Comparison of ENCODE assay signal across 29 mouse cellular contexts in genomic region chr7:108985934-108986708, GRCm38 (mm10). TPM values are rescaled to one million over a fixed set of nuclear protein-coding genes. Genes with fewer than 3 reads are reported as not detected.
DNase-seq lines count a peak whose midpoint lies in the region; ATAC-seq and TF ChIP-seq lines count a peak whose summit lies in the region.
"Had no signal": no experiment of that assay in that cellular context is flagged by ENCODE, and none has a peak within 500 bp of the region (broad histone marks: within the 10 kb centered on the region; RNA-seq: fewer than 3 reads in every experiment).

No protein-coding gene starts in this region.

- TF ChIP-seq CTCF in intestine, postnatal 0 days (IDR thresholded peaks at IDR 0.05; ENCODE audit: low read depth) = no peak
- no peak for TF ChIP-seq CTCF in hindbrain, postnatal 0 days (IDR thresholded peaks at IDR 0.05; ENCODE audit: low read depth)

- no peaks in the 10 kb centered on the region for H3K9me3 ChIP-seq in intestine, embryonic 14.5 days (ENCODE audit: control insufficient read depth, low read length)
- H3K9me3 ChIP-seq in intestine, postnatal 0 days (ENCODE audit: control insufficient read depth) = no peaks in the 10 kb centered on the region
- H3K9me3 ChIP-seq in lung, embryonic 16.5 days (ENCODE audit: control insufficient read depth, low read length) = no peaks in the 10 kb centered on the region
- no peaks in the 10 kb centered on the region for H3K9me3 ChIP-seq in hindbrain, postnatal 0 days (ENCODE audit: low read length)
- H3K9me3 ChIP-seq: embryonic facial prominence, embryonic 12.5 days; embryonic facial prominence, embryonic 15.5 days; forebrain, embryonic 15.5 days; hindbrain, embryonic 12.5 days; hindbrain, embryonic 15.5 days had no signal

- H3K27me3 ChIP-seq in intestine, embryonic 14.5 days (replicated peaks; ENCODE audit: control insufficient read depth, insufficient read depth, low read length) = no peaks in the 10 kb centered on the region
- no peaks in the 10 kb centered on the region for H3K27me3 ChIP-seq in intestine, postnatal 0 days (replicated peaks; ENCODE audit: control insufficient read depth, insufficient read depth, low read length)
- H3K27me3 ChIP-seq in lung, embryonic 16.5 days (ENCODE audit: control insufficient read depth, insufficient read depth, low read depth, low read length) = no peaks in the 10 kb centered on the region
- H3K27me3 ChIP-seq in hindbrain, postnatal 0 days (ENCODE audit: insufficient read depth, low read length) = no peaks in the 10 kb centered on the region
- H3K27me3 ChIP-seq: CH12.LX; embryonic facial prominence, embryonic 12.5 days; embryonic facial prominence, embryonic 15.5 days; forebrain, embryonic 15.5 days; hindbrain, embryonic 12.5 days; hindbrain, embryonic 15.5 days had no signal

- 87% methylated on average over 2 of the region's 3 CpGs for WGBS in intestine, embryonic 14.5 days
- 92% methylated on average over 2 of the region's 3 CpGs for WGBS in intestine, postnatal 0 days
- 82% methylated on average over 2 of the region's 3 CpGs for WGBS in lung, embryonic 16.5 days
- WGBS in hindbrain, postnatal 0 days = 96% methylated on average over 2 of the region's 3 CpGs

- no peak overlapping the region for H3K4me3 ChIP-seq in intestine, embryonic 14.5 days (ENCODE audit: low read depth, low read length)
- no peak overlapping the region for H3K4me3 ChIP-seq in intestine, postnatal 0 days (ENCODE audit: low read depth, low read length)
- H3K4me3 ChIP-seq in lung, embryonic 16.5 days (ENCODE audit: low read length) = no peak overlapping the region
- no peak overlapping the region for H3K4me3 ChIP-seq in hindbrain, postnatal 0 days (ENCODE audit: low read length)
- H3K4me3 ChIP-seq: embryonic facial prominence, embryonic 12.5 days; embryonic facial prominence, embryonic 15.5 days; forebrain, embryonic 15.5 days; heart, adult 2 months; hindbrain, embryonic 12.5 days; hindbrain, embryonic 15.5 days had no signal

- no peak overlapping the region for H3K27ac ChIP-seq in intestine, embryonic 14.5 days (ENCODE audit: low read depth)
- H3K27ac ChIP-seq in intestine, postnatal 0 days (ENCODE audit: low read depth, low read length) = no peak overlapping the region
- 0 out of 2 replicates have a peak overlapping the region, but pooled peaks have one; percentile 12 for H3K27ac ChIP-seq in lung, embryonic 16.5 days (ENCODE audit: low read length)
- no peak overlapping the region for H3K27ac ChIP-seq in hindbrain, postnatal 0 days
- H3K27ac ChIP-seq: embryonic facial prominence, embryonic 12.5 days; embryonic facial prominence, embryonic 15.5 days; forebrain, embryonic 15.5 days; heart, adult 2 months; hindbrain, embryonic 12.5 days; hindbrain, embryonic 15.5 days had no signal

- DNase-seq in adrenal gland, adult 2 months = peak; percentile 50
- no peak for DNase-seq in adrenal gland, postnatal 25 days
- DNase-seq in intestine, embryonic 14.5 days (ENCODE audit: low spot score) = no peak
- DNase-seq in lung, postnatal 36 days = no peak
- DNase-seq in MN1 (ENCODE audit: low spot score) = peak; percentile 30
- DNase-seq in hindbrain, postnatal 0 days (ENCODE audit: low spot score) = no peak
- DNase-seq: adrenal gland, postnatal 14 days; B cell, adult 2 months; cerebellum, adult 18-20 months; cerebellum, adult 9-10 months; cerebellum, postnatal 14 days; gastrocnemius, postnatal 10 days; gastrocnemius, postnatal 36 days; heart, adult 2 months had no signal

- no peak overlapping the region for H3K9ac ChIP-seq in intestine, embryonic 14.5 days (ENCODE audit: low read length)
- H3K9ac ChIP-seq in intestine, postnatal 0 days (ENCODE audit: low read depth, low read length) = no peak overlapping the region
- no peak overlapping the region for H3K9ac ChIP-seq in lung, embryonic 16.5 days (ENCODE audit: low read length)
- no peak overlapping the region for H3K9ac ChIP-seq in hindbrain, postnatal 0 days (replicated peaks; ENCODE audit: low read length)
- H3K9ac ChIP-seq: embryonic facial prominence, embryonic 12.5 days; embryonic facial prominence, embryonic 15.5 days; forebrain, embryonic 15.5 days; hindbrain, embryonic 12.5 days; hindbrain, embryonic 15.5 days had no signal

- peak; percentile 27; the same call in 1 of the 2 replicates for ATAC-seq in intestine, embryonic 14.5 days (replicated peaks; ENCODE audit: low FRiP score, low TSS enrichment, low read depth)
- no peak for ATAC-seq in intestine, postnatal 0 days
- ATAC-seq in lung, embryonic 16.5 days (ENCODE audit: low read depth) = peak; percentile 86
- no peak for ATAC-seq in hindbrain, postnatal 0 days
- ATAC-seq: activated CD4-positive, CD25-positive, alpha-beta regulatory T cell, adult 4 months; forebrain, embryonic 15.5 days; intestine, embryonic 16.5 days had no signal

- no peaks in the 10 kb centered on the region for H3K36me3 ChIP-seq in intestine, embryonic 14.5 days (ENCODE audit: control insufficient read depth, insufficient read depth, low read length)
- H3K36me3 ChIP-seq in intestine, postnatal 0 days (ENCODE audit: control insufficient read depth, insufficient read depth) = no peaks in the 10 kb centered on the region
- H3K36me3 ChIP-seq in lung, embryonic 16.5 days (ENCODE audit: control insufficient read depth, insufficient read depth, low read length) = no peaks in the 10 kb centered on the region
- H3K36me3 ChIP-seq in hindbrain, postnatal 0 days (ENCODE audit: insufficient read depth, low read length) = no peaks in the 10 kb centered on the region
- H3K36me3 ChIP-seq: embryonic facial prominence, embryonic 12.5 days; embryonic facial prominence, embryonic 15.5 days; forebrain, embryonic 15.5 days; hindbrain, embryonic 12.5 days; hindbrain, embryonic 15.5 days had no signal

- no peaks in the 10 kb centered on the region for H3K4me1 ChIP-seq in intestine, embryonic 14.5 days (replicated peaks; ENCODE audit: control insufficient read depth, insufficient read depth, low read length)
- no peaks in the 10 kb centered on the region for H3K4me1 ChIP-seq in intestine, postnatal 0 days (replicated peaks; ENCODE audit: control insufficient read depth, insufficient read depth, low read length)
- peaks cover 2% of the 10 kb centered on the region; the same call in 1 of the 2 replicates for H3K4me1 ChIP-seq in lung, embryonic 16.5 days (replicated peaks; ENCODE audit: control insufficient read depth, insufficient read depth, low read length)
- no peaks in the 10 kb centered on the region for H3K4me1 ChIP-seq in hindbrain, postnatal 0 days (ENCODE audit: insufficient read depth, low read length)
- H3K4me1 ChIP-seq: embryonic facial prominence, embryonic 12.5 days; embryonic facial prominence, embryonic 15.5 days; forebrain, embryonic 15.5 days; hindbrain, embryonic 12.5 days; hindbrain, embryonic 15.5 days had no signal

- H3K4me2 ChIP-seq in intestine, embryonic 14.5 days (ENCODE audit: low read length) = no peak overlapping the region
- H3K4me2 ChIP-seq in intestine, postnatal 0 days (replicated peaks; ENCODE audit: low read depth) = no peak overlapping the region
- H3K4me2 ChIP-seq in lung, embryonic 16.5 days (ENCODE audit: low read depth, low read length) = no peak overlapping the region
- H3K4me2 ChIP-seq in hindbrain, postnatal 0 days (ENCODE audit: low read depth, low read length) = no peak overlapping the region
- H3K4me2 ChIP-seq: embryonic facial prominence, embryonic 12.5 days; embryonic facial prominence, embryonic 15.5 days; forebrain, embryonic 15.5 days; heart, embryonic 11.5 days; hindbrain, embryonic 12.5 days; hindbrain, embryonic 15.5 days had no signal

RNA-seq across cellular contexts. Expression of gene Tub, which starts 36.0 kb away (rescaled TPM):
- 10 to 100 TPM; 25.9 to 41.5 TPM for total RNA-seq in adrenal gland, adult 2 months (2021)
- 13.1 and 26.2 TPM in 2 replicates for polyA plus RNA-seq in adrenal gland, adult 2 months (2012; rRNA removed)
- 26.0 and 30.1 TPM in 2 replicates for total RNA-seq in adrenal gland, postnatal 25 days (2021)
- 5.2 and 6.3 TPM in 2 replicates for polyA plus RNA-seq in intestine, embryonic 14.5 days (2014; fragmentation: Nextera tagmentation; extraction: Ambion mirVana)
- 1.1 and 1.4 TPM in 2 replicates for polyA plus RNA-seq in intestine, postnatal 0 days (2015; fragmentation: Nextera tagmentation; extraction: Ambion mirVana)
- polyA plus RNA-seq in lung, embryonic 16.5 days (2015; fragmentation: Nextera tagmentation; extraction: Ambion mirVana) = 1.3 and 1.7 TPM in 2 replicates
- total RNA-seq in hindbrain, postnatal 0 days (2014; rRNA removed) = 134 and 142 TPM in 2 replicates
- polyA plus RNA-seq in hindbrain, postnatal 0 days (2015; fragmentation: Nextera tagmentation; extraction: Ambion mirVana) = 29.7 and 32.7 TPM in 2 replicates
- total RNA-seq: granulocyte monocyte progenitor cell, adult 5-6 weeks; hematopoietic stem cell, adult 5-6 weeks; MEL had no signal

RNA-seq across cellular contexts. Expression of gene Eif3f, which starts 51.9 kb away (rescaled TPM):
- 100 to 1,000 TPM; 118 to 158 TPM for total RNA-seq in adrenal gland, adult 2 months (2021)
- 634 and 641 TPM in 2 replicates for polyA plus RNA-seq in adrenal gland, adult 2 months (2012; rRNA removed)
- 143 and 156 TPM in 2 replicates for total RNA-seq in adrenal gland, postnatal 25 days (2021)
- 113 and 116 TPM in 2 replicates for polyA plus RNA-seq in intestine, embryonic 14.5 days (2014; fragmentation: Nextera tagmentation; extraction: Ambion mirVana)
- 57.5 and 64.5 TPM in 2 replicates for polyA plus RNA-seq in intestine, postnatal 0 days (2015; fragmentation: Nextera tagmentation; extraction: Ambion mirVana)
- 79.4 and 80.3 TPM in 2 replicates for polyA plus RNA-seq in lung, embryonic 16.5 days (2015; fragmentation: Nextera tagmentation; extraction: Ambion mirVana)
- 127 and 128 TPM in 2 replicates for total RNA-seq in hindbrain, postnatal 0 days (2014; rRNA removed)
- 79.1 and 80.0 TPM in 2 replicates for polyA plus RNA-seq in hindbrain, postnatal 0 days (2015; fragmentation: Nextera tagmentation; extraction: Ambion mirVana)

RNA-seq across cellular contexts. Expression of gene Nlrp10, which starts 56.1 kb away (rescaled TPM):
- under 1 TPM; 0.17 to 0.61 TPM for total RNA-seq in adrenal gland, adult 2 months (2021)
- polyA plus RNA-seq in adrenal gland, adult 2 months (2012; rRNA removed) = 0.02 TPM in 2 replicates
- total RNA-seq in adrenal gland, postnatal 25 days (2021) = 0.27 and 0.29 TPM in 2 replicates
- polyA plus RNA-seq in intestine, embryonic 14.5 days (2014; fragmentation: Nextera tagmentation; extraction: Ambion mirVana) = 0.12 TPM in 1 of 2 replicates, not detected in the other
- polyA plus RNA-seq in intestine, postnatal 0 days (2015; fragmentation: Nextera tagmentation; extraction: Ambion mirVana) = 0.04 and 0.07 TPM in 2 replicates
- polyA plus RNA-seq in lung, embryonic 16.5 days (2015; fragmentation: Nextera tagmentation; extraction: Ambion mirVana) = 1.0 and 1.1 TPM in 2 replicates
- total RNA-seq in hindbrain, postnatal 0 days (2014; rRNA removed) = not detected in 2 replicates
- 0.08 TPM in 1 of 2 replicates, not detected in the other for polyA plus RNA-seq in hindbrain, postnatal 0 days (2015; fragmentation: Nextera tagmentation; extraction: Ambion mirVana)
- polyA plus RNA-seq: forebrain, embryonic 11.5 days; hindbrain, embryonic 12.5 days had no signal

Comparison
In these comparisons a context has a peak if more than half of its experiments do, and no peak if none do; other contexts are left out.
1. DNase-seq: peak in adrenal gland, adult 2 months (single experiment) and MN1 (single experiment); none in adrenal gland, postnatal 25 days (single experiment), intestine, embryonic 14.5 days (single experiment), lung, postnatal 36 days (single experiment) and hindbrain, postnatal 0 days (single experiment).
2. ATAC-seq: peak in intestine, embryonic 14.5 days (single experiment) and lung, embryonic 16.5 days (single experiment); none in intestine, postnatal 0 days (single experiment) and hindbrain, postnatal 0 days (single experiment).